In genomic region chr11:83279024-83279423, GRCm38 (mm10) we compare ENCODE assay signal across 20 mouse cellular contexts. TPM values are rescaled to one million over a fixed set of nuclear protein-coding genes. Genes with fewer than 3 reads are reported as not detected.
"Had no signal": no experiment of that assay in that cellular context is flagged by ENCODE, and none has a peak within 500 bp of the region (broad histone marks: within the 10 kb centered on the region; RNA-seq: fewer than 3 reads in every experiment).

No protein-coding gene starts in this region.

- DNase-seq: retina, postnatal 1 day; right cerebral cortex, adult 18-20 months; right cerebral cortex, postnatal 14 days; right cerebral cortex, postnatal 25 days; right cerebral cortex, postnatal 4 days; spleen, adult 18-20 months; thymus, adult 18-20 months; thymus, adult 2 months; thymus, postnatal 14 days; thymus, postnatal 25 days; thymus, postnatal 36 days; thymus, postnatal 4 days had no signal

- H3K4me1 ChIP-seq: neural tube, embryonic 13.5 days; neural tube, embryonic 15.5 days; stomach, embryonic 15.5 days had no signal

- H3K27ac ChIP-seq: neural tube, embryonic 12.5 days; neural tube, embryonic 13.5 days; neural tube, embryonic 15.5 days; stomach, embryonic 15.5 days; stomach, postnatal 0 days had no signal

- H3K9ac ChIP-seq: neural tube, embryonic 12.5 days; neural tube, embryonic 13.5 days; neural tube, embryonic 15.5 days; stomach, embryonic 15.5 days had no signal

- H3K27me3 ChIP-seq: neural tube, embryonic 12.5 days; neural tube, embryonic 13.5 days; neural tube, embryonic 15.5 days; stomach, embryonic 15.5 days had no signal

- H3K4me3 ChIP-seq: neural tube, embryonic 12.5 days; neural tube, embryonic 13.5 days; neural tube, embryonic 15.5 days; stomach, embryonic 15.5 days had no signal

- H3K4me2 ChIP-seq: neural tube, embryonic 12.5 days; neural tube, embryonic 13.5 days; neural tube, embryonic 15.5 days; stomach, embryonic 15.5 days had no signal

- H3K9me3 ChIP-seq: neural tube, embryonic 12.5 days; neural tube, embryonic 13.5 days; neural tube, embryonic 15.5 days; stomach, embryonic 15.5 days had no signal

- H3K36me3 ChIP-seq: neural tube, embryonic 12.5 days; neural tube, embryonic 13.5 days; neural tube, embryonic 15.5 days; stomach, embryonic 15.5 days had no signal

RNA-seq across cellular contexts. Expression of gene Slfn14, which starts 7.5 kb away (rescaled TPM):
- polyA plus RNA-seq: neural tube, embryonic 13.5 days; small intestine, adult 2 months; thymus, adult 2 months; thymus, postnatal 0 days; urinary bladder, adult 2 months had no signal
